Mouse (Mus musculus): ENCODE measurements around the gene Hoxb1. TPM values are rescaled to one million over a fixed set of nuclear protein-coding genes. Genes with fewer than 3 reads are reported as not detected.

Hoxb1 gene
- polyA plus RNA-seq, 1 experiment = not detected

DNA sequence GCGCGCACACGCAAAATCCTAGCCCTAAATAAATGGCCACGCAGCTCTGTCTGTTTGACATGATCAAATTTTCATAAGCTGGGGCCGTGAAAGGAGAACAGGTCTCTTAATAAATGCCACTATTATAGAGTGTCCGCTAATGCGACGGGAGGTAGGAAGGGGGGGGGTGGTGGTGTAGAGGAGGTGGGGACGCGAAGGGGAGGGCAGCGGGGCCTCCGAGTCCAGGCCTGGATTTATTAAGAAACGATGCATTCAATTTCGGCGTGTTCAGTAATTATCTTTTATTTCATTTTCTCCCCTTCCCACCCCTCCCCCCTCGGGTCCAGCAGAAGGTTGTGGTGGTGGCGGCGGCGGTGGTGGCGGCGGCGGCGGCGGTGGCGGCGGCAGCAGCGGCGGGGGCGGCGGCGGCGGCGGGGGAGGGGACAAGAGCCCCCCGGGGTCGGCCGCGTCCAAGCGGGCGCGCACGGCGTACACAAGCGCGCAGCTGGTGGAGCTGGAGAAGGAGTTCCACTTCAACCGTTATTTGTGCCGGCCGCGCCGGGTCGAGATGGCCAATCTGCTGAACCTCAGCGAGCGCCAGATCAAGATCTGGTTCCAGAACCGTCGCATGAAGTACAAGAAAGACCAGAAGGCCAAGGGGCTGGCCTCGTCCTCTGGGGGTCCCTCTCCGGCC, 20.2 kb upstream of the Hoxb1 start:
- Histone ChIP-seq H3ac (ENCODE audit: control insufficient read depth, insufficient read length, low read depth) (no peak overlapping the region), H3K79me2 (ENCODE audit: control insufficient read depth, insufficient read depth) (no peaks in the 10 kb centered on the region), H3K36me3 (ENCODE audit: control insufficient read depth, insufficient read depth) (no peaks in the 10 kb centered on the region), H3K27me3 (ENCODE audit: control insufficient read depth, insufficient read depth, insufficient read length) (peaks cover 80% of the 10 kb centered on the region), H3K79me3 (ENCODE audit: low read depth) (no peaks in the 10 kb centered on the region), H3K4me3 (ENCODE audit: insufficient read depth, poor library complexity, severe bottlenecking) (no peak overlapping the region)
- TF ChIP-seq MAX (IDR thresholded peaks at IDR 0.05) = no peak
- no peak for TF ChIP-seq MYOD1 (IDR thresholded peaks at IDR 0.05; ENCODE audit: control insufficient read depth, insufficient read length, low read depth)
- TF ChIP-seq FOSL1 (IDR thresholded peaks at IDR 0.05; ENCODE audit: insufficient read depth, low read length, poor library complexity, severe bottlenecking) = no peak
- TF ChIP-seq MYOG (IDR thresholded peaks at IDR 0.05; ENCODE audit: control insufficient read depth, extremely low read depth, insufficient read length) = no peak
- no peak for TF ChIP-seq USF1 (IDR thresholded peaks at IDR 0.05; ENCODE audit: low read depth)
- TF ChIP-seq CEBPB (IDR thresholded peaks at IDR 0.05; ENCODE audit: low read depth) = no peak
- no peak for TF ChIP-seq CTCF (IDR thresholded peaks at IDR 0.05; ENCODE audit: control insufficient read depth, insufficient read depth, insufficient read length)

DNA sequence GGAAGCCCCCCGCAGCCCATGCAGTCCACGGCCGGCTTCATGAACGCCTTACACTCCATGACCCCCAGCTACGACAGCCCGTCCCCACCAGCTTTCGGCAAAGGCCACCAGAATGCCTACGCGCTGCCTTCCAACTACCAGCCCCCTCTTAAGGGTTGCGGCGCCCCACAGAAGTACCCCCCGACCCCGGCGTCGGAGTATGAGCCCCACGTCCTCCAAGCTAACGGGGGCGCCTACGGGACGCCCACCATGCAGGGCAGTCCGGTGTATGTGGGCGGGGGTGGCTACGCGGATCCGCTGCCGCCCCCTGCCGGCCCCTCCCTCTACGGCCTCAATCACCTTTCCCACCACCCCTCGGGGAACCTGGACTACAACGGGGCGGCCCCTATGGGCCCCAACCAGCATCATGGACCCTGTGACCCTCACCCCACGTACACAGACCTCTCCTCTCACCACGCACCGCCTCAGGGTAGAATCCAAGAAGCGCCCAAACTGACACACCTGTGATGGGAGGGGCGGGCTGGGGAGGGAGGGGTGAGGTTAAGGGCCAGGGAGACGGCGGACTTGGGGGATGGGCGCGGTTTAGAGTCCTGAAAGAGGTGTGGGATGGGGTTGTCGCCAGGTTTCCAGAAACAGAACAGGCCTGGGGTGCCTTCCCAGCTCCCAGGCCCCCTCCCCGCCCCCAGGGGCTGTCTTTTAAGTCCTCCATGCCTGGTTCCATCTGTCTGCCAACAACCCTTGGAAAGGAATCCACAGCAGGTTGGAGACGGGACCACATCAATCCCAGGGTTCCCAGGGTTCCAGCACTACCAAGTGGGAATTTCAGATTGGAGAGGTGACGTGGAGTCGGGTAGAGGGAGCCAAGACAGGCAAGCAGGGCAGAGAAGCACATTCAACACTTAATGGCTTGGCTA, 19.4 kb upstream of the Hoxb1 start:
- no peaks in the 10 kb centered on the region for H3K79me3 ChIP-seq (ENCODE audit: low read depth)
- H3K79me2 ChIP-seq (ENCODE audit: control insufficient read depth, insufficient read depth) = no peaks in the 10 kb centered on the region
- H3K27me3 ChIP-seq (ENCODE audit: control insufficient read depth, insufficient read depth, insufficient read length) = peaks cover 77% of the 10 kb centered on the region
- H3K4me3 ChIP-seq (ENCODE audit: insufficient read depth, poor library complexity, severe bottlenecking) = no peak overlapping the region
- no peak overlapping the region for H3ac ChIP-seq (ENCODE audit: control insufficient read depth, insufficient read length, low read depth)
- TF ChIP-seq FOSL1 (IDR thresholded peaks at IDR 0.05; ENCODE audit: insufficient read depth, low read length, poor library complexity, severe bottlenecking) = no peak
- no peak for TF ChIP-seq MYOG (IDR thresholded peaks at IDR 0.05; ENCODE audit: control insufficient read depth, extremely low read depth, insufficient read length)
- no peak for TF ChIP-seq USF1 (IDR thresholded peaks at IDR 0.05; ENCODE audit: low read depth)
- no peak for TF ChIP-seq CTCF (IDR thresholded peaks at IDR 0.05; ENCODE audit: control insufficient read depth, insufficient read depth, insufficient read length)
- no peak for TF ChIP-seq MAX (IDR thresholded peaks at IDR 0.05)
- no peak for TF ChIP-seq CEBPB (IDR thresholded peaks at IDR 0.05; ENCODE audit: low read depth)
- TF ChIP-seq MYOD1 (IDR thresholded peaks at IDR 0.05; ENCODE audit: control insufficient read depth, insufficient read length, low read depth) = no peak
- H3K36me3 ChIP-seq (ENCODE audit: control insufficient read depth, insufficient read depth) = no peaks in the 10 kb centered on the region

DNA sequence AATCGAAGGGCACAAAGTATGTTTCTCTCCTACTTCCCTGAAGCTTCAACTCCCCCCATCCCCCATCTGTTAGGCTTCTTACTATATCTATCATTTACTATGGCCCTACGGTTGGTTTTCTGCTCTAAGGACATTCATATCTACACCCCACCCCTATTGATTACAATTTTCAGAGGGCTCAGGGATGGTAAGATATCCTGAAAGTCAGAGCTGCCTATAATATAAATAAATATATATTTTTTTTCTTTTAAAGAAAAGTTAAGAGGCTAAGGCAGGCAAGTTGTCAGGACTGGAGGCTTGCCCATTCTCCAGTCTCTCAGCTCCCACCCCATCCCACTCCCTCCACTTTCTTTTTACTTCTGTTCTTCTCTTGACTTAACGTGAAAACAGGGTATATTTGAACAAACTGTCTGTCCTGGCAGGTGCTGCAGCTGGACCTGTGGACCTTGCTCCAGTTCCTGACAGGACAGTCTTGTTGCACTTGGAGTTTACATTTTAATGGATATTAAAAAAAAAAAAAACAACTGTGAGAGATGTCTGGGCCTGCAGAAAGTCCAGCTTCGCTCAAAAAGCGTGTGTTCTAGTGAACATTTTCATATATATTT, 18.5 kb upstream of the Hoxb1 start:
- Histone ChIP-seq H3K79me3 (ENCODE audit: low read depth) (no peaks in the 10 kb centered on the region), H3K79me2 (ENCODE audit: control insufficient read depth, insufficient read depth) (no peaks in the 10 kb centered on the region), H3K36me3 (ENCODE audit: control insufficient read depth, insufficient read depth) (no peaks in the 10 kb centered on the region), H3ac (ENCODE audit: control insufficient read depth, insufficient read length, low read depth) (no peak overlapping the region), H3K27me3 (ENCODE audit: control insufficient read depth, insufficient read depth, insufficient read length) (peaks cover 74% of the 10 kb centered on the region), H3K4me3 (ENCODE audit: insufficient read depth, poor library complexity, severe bottlenecking) (no peak overlapping the region)
- TF ChIP-seq FOSL1 (IDR thresholded peaks at IDR 0.05; ENCODE audit: insufficient read depth, low read length, poor library complexity, severe bottlenecking) = no peak
- no peak for TF ChIP-seq MYOG (IDR thresholded peaks at IDR 0.05; ENCODE audit: control insufficient read depth, extremely low read depth, insufficient read length)
- TF ChIP-seq MYOD1 (IDR thresholded peaks at IDR 0.05; ENCODE audit: control insufficient read depth, insufficient read length, low read depth) = no peak
- no peak for TF ChIP-seq CEBPB (IDR thresholded peaks at IDR 0.05; ENCODE audit: low read depth)
- TF ChIP-seq MAX (IDR thresholded peaks at IDR 0.05) = no peak
- no peak for TF ChIP-seq CTCF (IDR thresholded peaks at IDR 0.05; ENCODE audit: control insufficient read depth, insufficient read depth, insufficient read length)
- no peak for TF ChIP-seq USF1 (IDR thresholded peaks at IDR 0.05; ENCODE audit: low read depth)

DNA sequence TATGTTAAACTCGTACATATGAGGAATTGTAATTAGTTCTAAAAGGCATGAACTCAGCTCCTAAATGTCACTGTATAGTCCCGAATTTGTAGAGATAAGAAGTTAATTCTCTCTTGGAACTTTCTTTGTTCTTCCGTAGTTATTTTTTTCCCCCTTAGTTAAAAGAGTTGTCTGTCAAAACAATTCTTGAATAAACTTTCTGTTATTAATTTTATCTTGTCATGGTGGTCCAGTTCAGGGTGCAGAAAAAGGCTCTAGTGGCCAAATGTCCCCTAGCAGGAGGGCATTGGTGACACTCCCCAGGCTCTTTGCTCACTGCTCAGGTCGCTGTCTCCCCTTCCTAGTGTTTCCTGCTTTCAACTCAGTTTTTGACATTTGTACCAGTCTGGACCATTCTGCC, 17.8 kb upstream of the Hoxb1 start:
- Histone ChIP-seq H3K79me2 (ENCODE audit: control insufficient read depth, insufficient read depth) (no peaks in the 10 kb centered on the region), H3K4me3 (ENCODE audit: insufficient read depth, poor library complexity, severe bottlenecking) (no peak overlapping the region), H3K36me3 (ENCODE audit: control insufficient read depth, insufficient read depth) (no peaks in the 10 kb centered on the region), H3ac (ENCODE audit: control insufficient read depth, insufficient read length, low read depth) (no peak overlapping the region), H3K27me3 (ENCODE audit: control insufficient read depth, insufficient read depth, insufficient read length) (peaks cover 79% of the 10 kb centered on the region), H3K79me3 (ENCODE audit: low read depth) (no peaks in the 10 kb centered on the region)
- TF ChIP-seq MYOG (IDR thresholded peaks at IDR 0.05; ENCODE audit: control insufficient read depth, extremely low read depth, insufficient read length) (no peak), CEBPB (IDR thresholded peaks at IDR 0.05; ENCODE audit: low read depth) (no peak), USF1 (IDR thresholded peaks at IDR 0.05; ENCODE audit: low read depth) (no peak), CTCF (IDR thresholded peaks at IDR 0.05; ENCODE audit: control insufficient read depth, insufficient read depth, insufficient read length) (no peak), MAX (IDR thresholded peaks at IDR 0.05) (no peak), FOSL1 (IDR thresholded peaks at IDR 0.05; ENCODE audit: insufficient read depth, low read length, poor library complexity, severe bottlenecking) (no peak), MYOD1 (IDR thresholded peaks at IDR 0.05; ENCODE audit: control insufficient read depth, insufficient read length, low read depth) (no peak)

DNA sequence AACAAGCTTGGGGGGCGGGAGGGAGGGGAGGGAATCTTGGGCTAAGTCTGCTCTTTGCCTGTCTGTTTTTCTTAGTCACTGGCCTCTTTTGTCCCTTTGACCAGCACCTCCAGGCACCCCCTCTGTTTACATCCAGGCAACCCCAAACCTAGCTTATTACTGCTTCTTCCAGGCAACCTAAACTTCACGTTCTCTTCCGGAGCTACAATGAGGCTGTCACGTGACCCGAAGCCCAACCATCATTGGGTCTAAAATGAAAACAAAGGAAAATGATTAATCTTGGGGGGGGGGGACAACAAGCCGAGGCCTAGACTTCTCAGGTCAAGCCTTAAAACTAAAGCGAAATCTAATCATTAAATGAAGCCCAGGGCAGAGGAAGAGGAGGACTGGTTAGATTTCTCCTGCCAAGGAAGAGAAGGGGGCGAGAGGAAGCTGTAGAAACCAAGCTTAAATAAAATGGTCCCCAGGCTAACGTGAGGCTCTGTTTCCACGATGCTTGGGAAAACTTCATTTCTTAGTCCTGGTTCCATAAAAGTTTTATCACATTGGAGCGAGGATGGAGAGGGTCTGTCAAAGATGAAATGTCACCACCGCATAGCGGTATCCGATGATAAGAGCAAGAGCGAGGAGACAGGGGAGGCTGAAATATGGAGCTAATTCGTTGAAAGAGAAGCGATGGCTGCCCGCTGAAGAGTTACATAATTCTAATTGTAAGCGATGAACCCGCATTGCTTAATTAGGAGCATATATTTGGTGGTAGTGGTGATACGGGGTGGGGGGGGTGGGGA, 17.2 kb upstream of the Hoxb1 start:
- no peak overlapping the region for H3K4me3 ChIP-seq (ENCODE audit: insufficient read depth, poor library complexity, severe bottlenecking)
- H3K27me3 ChIP-seq (ENCODE audit: control insufficient read depth, insufficient read depth, insufficient read length) = peaks cover 81% of the 10 kb centered on the region
- TF ChIP-seq CTCF (IDR thresholded peaks at IDR 0.05; ENCODE audit: control insufficient read depth, insufficient read depth, insufficient read length) = no peak
- TF ChIP-seq USF1 (IDR thresholded peaks at IDR 0.05; ENCODE audit: low read depth) = peak; percentile 66
- no peaks in the 10 kb centered on the region for H3K36me3 ChIP-seq (ENCODE audit: control insufficient read depth, insufficient read depth)
- no peak overlapping the region for H3ac ChIP-seq (ENCODE audit: control insufficient read depth, insufficient read length, low read depth)
- H3K79me2 ChIP-seq (ENCODE audit: control insufficient read depth, insufficient read depth) = no peaks in the 10 kb centered on the region
- H3K79me3 ChIP-seq (ENCODE audit: low read depth) = no peaks in the 10 kb centered on the region

Measured in C2C12 (cell line).